Mouse (Mus musculus): ENCODE measurements around the gene Gm17349.

Gene Gm17349

GRCm38 (mm10) chr15:99699715-99700114, 5.6 kb downstream of the Gm17349 start:
- no peak for DNase-seq (ENCODE audit: low spot score in 2 of 2)

GRCm38 (mm10) chr15:99698533-99699085, 6.7 kb downstream of the Gm17349 start:
- DNase-seq (ENCODE audit: low spot score in 2 of 2), result no peak

- no peak for DNase-seq (ENCODE audit: low spot score in 2 of 2)
Observed at GRCm38 (mm10) chr15:99697309-99697708, 8.0 kb downstream of the Gm17349 start.

- DNase-seq (ENCODE audit: low spot score in 2 of 2), result no peak
Observed at GRCm38 (mm10) chr15:99691976-99692375, 13.3 kb downstream of the Gm17349 start.

- DNase-seq (ENCODE audit: low spot score in 2 of 2), result no peak
Observed at GRCm38 (mm10) chr15:99690924-99691323, 14.4 kb downstream of the Gm17349 start.

GRCm38 (mm10) chr15:99688712-99689111, 16.6 kb downstream of the Gm17349 start:
- peak in 1 of 2 experiments; percentile 67 for DNase-seq (ENCODE audit: low spot score in 2 of 2)

GRCm38 (mm10) chr15:99684156-99684555, 21.1 kb downstream of the Gm17349 start:
- DNase-seq (ENCODE audit: low spot score in 2 of 2), result no peak

GRCm38 (mm10) chr15:99682880-99683279, 22.4 kb downstream of the Gm17349 start:
- DNase-seq (ENCODE audit: low spot score in 2 of 2), result no peak

GRCm38 (mm10) chr15:99679008-99679407, 26.3 kb downstream of the Gm17349 start:
- DNase-seq (ENCODE audit: low spot score in 2 of 2), result no peak

- no peak for DNase-seq (ENCODE audit: low spot score in 2 of 2)
Observed at GRCm38 (mm10) chr15:99678063-99678800, 27.1 kb downstream of the Gm17349 start.

- DNase-seq (ENCODE audit: low spot score in 2 of 2), result no peak
Observed at GRCm38 (mm10) chr15:99677089-99677488, 28.2 kb downstream of the Gm17349 start.

GRCm38 (mm10) chr15:99674866-99675265, 30.4 kb downstream of the Gm17349 start:
- DNase-seq (ENCODE audit: low spot score in 2 of 2), result no peak

GRCm38 (mm10) chr15:99671783-99672182, 33.5 kb downstream of the Gm17349 start:
- DNase-seq (ENCODE audit: low spot score in 2 of 2), result no peak

GRCm38 (mm10) chr15:99670964-99671670, 34.2 kb downstream of the Gm17349 start:
- no peak for DNase-seq (ENCODE audit: low spot score in 2 of 2)

GRCm38 (mm10) chr15:99670154-99670821, 35.0 kb downstream of the Gm17349 start, which contains the start of gene Asic1:
TSS of gene Asic1 (plus strand) at chr15:99670368.
- DNase-seq (ENCODE audit: low spot score in 2 of 2), result peak; percentile 63 to 67

GRCm38 (mm10) chr15:99669392-99669791, 35.9 kb downstream of the Gm17349 start:
- no peak for DNase-seq (ENCODE audit: low spot score in 2 of 2)

GRCm38 (mm10) chr15:99668881-99669280, 36.4 kb downstream of the Gm17349 start:
- peak; percentile 59 to 74 for DNase-seq (ENCODE audit: low spot score in 2 of 2)

GRCm38 (mm10) chr15:99667544-99667943, 37.7 kb downstream of the Gm17349 start:
- no peak for DNase-seq (ENCODE audit: low spot score in 2 of 2)

GRCm38 (mm10) chr15:99664600-99665451, 40.5 kb downstream of the Gm17349 start:
- peak; percentile 52 to 64 for DNase-seq (ENCODE audit: low spot score in 2 of 2)

- no peak for DNase-seq (ENCODE audit: low spot score in 2 of 2)
Observed at GRCm38 (mm10) chr15:99663964-99664599, 41.2 kb downstream of the Gm17349 start.

GRCm38 (mm10) chr15:99662371-99662770, 42.9 kb downstream of the Gm17349 start:
- no peak for DNase-seq (ENCODE audit: low spot score in 2 of 2)
